Mouse (Mus musculus): ENCODE data around the gene Olfr1371. TPM values are rescaled to one million over a fixed set of nuclear protein-coding genes. Genes with fewer than 3 reads are reported as not detected.
A peak's percentile ranks its signal among the peaks of the same experiment; 100 is the strongest.

Gene Olfr1371
- total and polyA plus RNA-seq, 2 experiments from 2014 or later, result not detected

DNA sequence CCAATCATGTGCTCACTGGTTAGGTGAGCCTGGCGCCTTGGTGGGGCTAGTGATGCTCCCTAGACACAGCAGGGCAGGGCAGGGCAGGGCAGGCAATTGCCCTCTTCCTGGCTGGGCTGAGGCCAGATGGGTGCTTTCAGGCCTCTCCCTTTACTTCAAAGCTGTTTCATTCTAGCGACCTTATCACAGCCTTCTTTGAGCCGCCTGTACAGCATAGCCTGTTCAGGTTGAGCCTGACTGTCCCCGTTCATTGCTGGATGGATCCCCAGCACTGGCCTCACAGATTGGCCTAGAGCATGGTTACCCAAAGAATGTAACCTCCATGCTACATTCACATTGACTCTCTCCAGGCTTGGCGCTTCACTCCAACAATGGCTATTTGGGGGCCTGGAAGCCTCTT, 16.9 kb upstream of the Olfr1371 start:
- no peak overlapping the region for H3K4me3 ChIP-seq (ENCODE audit: low read depth, low read length)

GRCm38 (mm10) chr11:52228722-52229448, 15.1 kb upstream of the Olfr1371 start:
- Histone ChIP-seq H3K27me3 (ENCODE audit: control insufficient read depth, insufficient read depth, low read length) (no peaks in the 10 kb centered on the region), H3K9ac (replicated peaks; ENCODE audit: low read depth, low read length) (no peak overlapping the region), H3K4me2 (ENCODE audit: low read depth, low read length) (no peak overlapping the region), H3K36me3 (replicated peaks; ENCODE audit: control insufficient read depth, insufficient read depth, low read length) (no peaks in the 10 kb centered on the region), H3K9me3 (replicated peaks; ENCODE audit: control insufficient read depth, low read length) (no peaks in the 10 kb centered on the region), H3K4me1 (ENCODE audit: control insufficient read depth, insufficient read depth) (peaks cover 16% of the 10 kb centered on the region), H3K4me3 (ENCODE audit: low read depth, low read length) (no peak overlapping the region), H3K27ac (ENCODE audit: low read depth) (no peak overlapping the region)
- DNase-seq (ENCODE audit: low spot score), result no peak
- TF ChIP-seq EP300 (IDR thresholded peaks at IDR 0.05; ENCODE audit: low read depth), result no peak
- no peak for TF ChIP-seq CTCF (IDR thresholded peaks at IDR 0.05; ENCODE audit: low read depth)
- no peak for ATAC-seq (ENCODE audit: insufficient read depth, low read depth)
- 62% methylated on average over 7 of the region's 7 CpGs for WGBS

More for the DNA sequence above, 16.9 kb upstream of the Olfr1371 start:
- H3K4me2 ChIP-seq (ENCODE audit: low read depth, low read length), result no peak overlapping the region
- DNase-seq (ENCODE audit: low spot score) (no peak), ATAC-seq (ENCODE audit: insufficient read depth, low read depth) (no peak)
- no peaks in the 10 kb centered on the region for H3K27me3 ChIP-seq (ENCODE audit: control insufficient read depth, insufficient read depth, low read length)
- TF ChIP-seq CTCF (IDR thresholded peaks at IDR 0.05; ENCODE audit: low read depth), result no peak
- TF ChIP-seq EP300 (IDR thresholded peaks at IDR 0.05; ENCODE audit: low read depth), result no peak
- no peak overlapping the region for H3K9ac ChIP-seq (replicated peaks; ENCODE audit: low read depth, low read length)
- H3K36me3 ChIP-seq (replicated peaks; ENCODE audit: control insufficient read depth, insufficient read depth, low read length), result 0 out of 2 replicates have a peak, but pooled peaks cover under 1% of the 10 kb centered on the region
- WGBS, result 50% methylated on average over 5 of the region's 5 CpGs
- H3K4me1 ChIP-seq (ENCODE audit: control insufficient read depth, insufficient read depth), result peaks cover 22% of the 10 kb centered on the region
- no peaks in the 10 kb centered on the region for H3K9me3 ChIP-seq (replicated peaks; ENCODE audit: control insufficient read depth, low read length)
- 0 out of 2 replicates have a peak overlapping the region, but pooled peaks have one; percentile 98 for H3K27ac ChIP-seq (ENCODE audit: low read depth)

- Histone ChIP-seq H3K4me2 (ENCODE audit: low read depth, low read length) (no peak overlapping the region), H3K4me1 (ENCODE audit: control insufficient read depth, insufficient read depth) (peaks cover 6% of the 10 kb centered on the region; the same call in 1 of the 2 replicates), H3K27me3 (ENCODE audit: control insufficient read depth, insufficient read depth, low read length) (no peaks in the 10 kb centered on the region), H3K4me3 (ENCODE audit: low read depth, low read length) (no peak overlapping the region), H3K9ac (replicated peaks; ENCODE audit: low read depth, low read length) (no peak overlapping the region), H3K27ac (ENCODE audit: low read depth) (no peak overlapping the region), H3K36me3 (replicated peaks; ENCODE audit: control insufficient read depth, insufficient read depth, low read length) (no peaks in the 10 kb centered on the region), H3K9me3 (replicated peaks; ENCODE audit: control insufficient read depth, low read length) (no peaks in the 10 kb centered on the region)
- ATAC-seq (ENCODE audit: insufficient read depth, low read depth) (no peak), DNase-seq (ENCODE audit: low spot score) (no peak)
- WGBS, result 67% methylated on average over 13 of the region's 13 CpGs
- TF ChIP-seq CTCF (IDR thresholded peaks at IDR 0.05; ENCODE audit: low read depth) (no peak), EP300 (IDR thresholded peaks at IDR 0.05; ENCODE audit: low read depth) (no peak)
Observed at GRCm38 (mm10) chr11:52227466-52228226, 13.9 kb upstream of the Olfr1371 start.

DNA sequence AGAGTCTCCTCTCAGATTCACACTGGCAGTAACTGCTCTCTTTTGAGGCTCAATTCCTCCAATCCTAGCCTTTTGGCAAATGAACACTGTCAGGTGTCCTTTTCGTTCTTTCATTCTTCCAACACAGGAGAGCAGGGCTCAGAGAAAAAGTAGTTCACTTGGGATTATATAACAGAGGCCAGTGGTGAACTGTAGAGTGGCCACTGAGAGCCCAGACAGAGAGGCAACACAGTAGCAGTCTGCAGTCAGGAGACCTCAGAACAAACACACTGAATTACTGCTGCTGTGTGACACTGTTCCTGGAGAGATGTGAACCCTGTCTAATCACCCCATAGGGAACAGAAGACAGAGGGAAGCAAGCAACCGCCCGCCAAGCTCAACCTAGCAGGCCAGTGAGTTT, 13.3 kb upstream of the Olfr1371 start:
- ATAC-seq (ENCODE audit: insufficient read depth, low read depth) (no peak), DNase-seq (ENCODE audit: low spot score) (no peak)
- no peak overlapping the region for H3K27ac ChIP-seq (ENCODE audit: low read depth)
- H3K27me3 ChIP-seq (ENCODE audit: control insufficient read depth, insufficient read depth, low read length), result no peaks in the 10 kb centered on the region
- no peak overlapping the region for H3K4me2 ChIP-seq (ENCODE audit: low read depth, low read length)
- H3K4me3 ChIP-seq (ENCODE audit: low read depth, low read length), result no peak overlapping the region
- no peak overlapping the region for H3K9ac ChIP-seq (replicated peaks; ENCODE audit: low read depth, low read length)
- 73% methylated on average over 3 of the region's 3 CpGs for WGBS
- no peaks in the 10 kb centered on the region for H3K9me3 ChIP-seq (replicated peaks; ENCODE audit: control insufficient read depth, low read length)
- TF ChIP-seq EP300 (IDR thresholded peaks at IDR 0.05; ENCODE audit: low read depth) (no peak), CTCF (IDR thresholded peaks at IDR 0.05; ENCODE audit: low read depth) (no peak)
- peaks cover 6% of the 10 kb centered on the region; the same call in 1 of the 2 replicates for H3K4me1 ChIP-seq (ENCODE audit: control insufficient read depth, insufficient read depth)
- H3K36me3 ChIP-seq (replicated peaks; ENCODE audit: control insufficient read depth, insufficient read depth, low read length), result no peaks in the 10 kb centered on the region

GRCm38 (mm10) chr11:52225986-52226599, 12.3 kb upstream of the Olfr1371 start:
- H3K4me1 ChIP-seq (ENCODE audit: control insufficient read depth, insufficient read depth), result peaks cover 4% of the 10 kb centered on the region; the same call in 1 of the 2 replicates
- H3K9ac ChIP-seq (replicated peaks; ENCODE audit: low read depth, low read length), result no peak overlapping the region
- H3K36me3 ChIP-seq (replicated peaks; ENCODE audit: control insufficient read depth, insufficient read depth, low read length), result no peaks in the 10 kb centered on the region
- DNase-seq (ENCODE audit: low spot score) (no peak), ATAC-seq (ENCODE audit: insufficient read depth, low read depth) (no peak)
- H3K9me3 ChIP-seq (replicated peaks; ENCODE audit: control insufficient read depth, low read length), result no peaks in the 10 kb centered on the region
- H3K27me3 ChIP-seq (ENCODE audit: control insufficient read depth, insufficient read depth, low read length), result no peaks in the 10 kb centered on the region
- no peak overlapping the region for H3K4me3 ChIP-seq (ENCODE audit: low read depth, low read length)
- TF ChIP-seq CTCF (IDR thresholded peaks at IDR 0.05; ENCODE audit: low read depth), result no peak
- no peak for TF ChIP-seq EP300 (IDR thresholded peaks at IDR 0.05; ENCODE audit: low read depth)
- H3K4me2 ChIP-seq (ENCODE audit: low read depth, low read length), result no peak overlapping the region
- 49% methylated on average over 3 of the region's 3 CpGs for WGBS
- no peak overlapping the region for H3K27ac ChIP-seq (ENCODE audit: low read depth)
